Mouse (Mus musculus): ENCODE results near the gene Tcf19.

GRCm38 (mm10) chr17:35514756-35515155 lies 1.9 kb downstream of the Tcf19 start:
- TF ChIP-seq GATA1 (IDR thresholded peaks at IDR 0.05; ENCODE audit: borderline replicate concordance, low read length) (no peak), FLI1 (IDR thresholded peaks at IDR 0.05; ENCODE audit: low read length) (no peak)

Measured in megakaryocyte, embryonic 14.5 days (primary cell).